ENCODE assay signal across 9 mouse cellular contexts in the genomic region with DNA sequence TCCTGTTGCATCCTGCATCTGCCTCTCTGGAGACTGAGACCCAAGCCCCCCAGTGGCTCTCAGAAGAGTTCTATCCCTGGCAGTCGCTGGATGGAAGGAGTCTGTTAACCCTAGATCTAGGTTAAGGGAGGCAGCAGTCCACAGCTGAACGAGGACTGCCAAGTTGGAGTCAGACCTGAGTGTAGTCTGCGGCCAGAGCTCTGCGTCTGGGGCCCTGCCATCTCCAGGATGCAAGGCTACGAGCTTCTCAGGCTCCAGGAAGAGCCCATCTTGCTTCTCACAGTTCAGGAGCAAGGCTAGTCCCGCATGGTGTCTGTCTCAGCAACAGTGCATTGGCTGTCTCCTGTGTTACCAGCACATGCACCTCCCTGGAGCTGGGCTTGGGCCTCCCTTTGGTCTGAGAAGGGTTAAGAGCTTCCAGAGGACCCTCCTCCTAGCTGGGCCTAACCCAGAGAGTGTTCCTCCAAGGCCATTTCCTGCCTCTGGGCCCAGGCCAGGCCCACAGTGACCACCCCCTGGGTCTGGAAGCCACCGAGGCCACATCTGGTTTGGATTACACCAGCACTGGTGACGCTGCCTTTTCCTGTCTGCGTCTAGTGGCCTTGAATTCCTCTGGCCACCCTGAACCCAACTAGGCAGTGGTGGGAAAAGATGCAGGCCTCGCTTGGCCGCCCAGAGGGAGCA. TPM values are rescaled to one million over a fixed set of nuclear protein-coding genes. Genes with fewer than 3 reads are reported as not detected.
DNase-seq lines count a peak whose midpoint lies in the region; ATAC-seq and TF ChIP-seq lines count a peak whose summit lies in the region.
"Had no signal": no experiment of that assay in that cellular context is flagged by ENCODE, and none has a peak within 500 bp of the region (broad histone marks: within the 10 kb centered on the region; RNA-seq: fewer than 3 reads in every experiment).

No protein-coding gene starts in this region.

- peak overlapping the region; percentile 57 for H3K27ac ChIP-seq in brown adipose tissue, adult 24 weeks (replicated peaks; ENCODE audit: low read depth, low read length)
- H3K27ac ChIP-seq in kidney, postnatal 0 days: peak overlapping the region; percentile 89
- no peak overlapping the region for H3K27ac ChIP-seq in left cerebral cortex, adult 2 months

- peaks cover 9% of the 10 kb centered on the region; the same call in 1 of the 2 replicates for H3K4me1 ChIP-seq in brown adipose tissue, adult 24 weeks (ENCODE audit: control insufficient read depth, insufficient read depth, insufficient read length, low read length)
- peaks cover 50% of the 10 kb centered on the region for H3K4me1 ChIP-seq in kidney, postnatal 0 days (replicated peaks; ENCODE audit: insufficient read depth, low read length)

- no peak overlapping the region for H3K4me2 ChIP-seq in kidney, postnatal 0 days (ENCODE audit: low read length)

- 0 out of 2 replicates have a peak overlapping the region, but pooled peaks have one; percentile 35 for H3K9ac ChIP-seq in kidney, postnatal 0 days (ENCODE audit: low read depth, low read length)

- intact Hi-C loops in left cerebral cortex, adult 2 months (cut with DNase I): no loop called here

- 24% methylated on average over 11 of the region's 11 CpGs for WGBS in kidney, postnatal 0 days

- H3K36me3 ChIP-seq in kidney, postnatal 0 days (ENCODE audit: insufficient read depth, low read length): no peaks in the 10 kb centered on the region

- DNase-seq in 416B (ENCODE audit: low read depth): peak; percentile 97
- DNase-seq in heart, adult 9 months (ENCODE audit: low spot score in 2 of 2): peak; percentile 90 to 91
- DNase-seq in kidney, postnatal 0 days (ENCODE audit: low spot score): peak; percentile 91
- peak; percentile 69 to 88 for DNase-seq in lung, postnatal 4 days
- no peak for DNase-seq in left cerebral cortex, adult 2 months (ENCODE audit: extremely low spot score in 1 of 2, low spot score in 2 of 2)
- no peak for DNase-seq in natural killer cell, adult 2 months (ENCODE audit: low spot score in 2 of 2)

- no peak overlapping the region for H3K4me3 ChIP-seq in brown adipose tissue, adult 24 weeks (ENCODE audit: insufficient read depth, low read depth, low read length)
- H3K4me3 ChIP-seq in kidney, postnatal 0 days (replicated peaks; ENCODE audit: low read depth, low read length): no peak overlapping the region
- no peak overlapping the region for H3K4me3 ChIP-seq in left cerebral cortex, adult 2 months

- peak; percentile 74 for ATAC-seq in kidney, postnatal 0 days (replicated peaks; ENCODE audit: low FRiP score, low read depth)
- no peak for ATAC-seq in cerebellum, adult (ENCODE audit: insufficient number of reproducible peaks, low FRiP score, low TSS enrichment)

- no peak for TF ChIP-seq CTCF in kidney, postnatal 0 days (IDR thresholded peaks at IDR 0.05; ENCODE audit: low read depth)
- no peak for TF ChIP-seq CTCF in left cerebral cortex, adult 2 months (IDR thresholded peaks at IDR 0.05)

- no peaks in the 10 kb centered on the region for H3K27me3 ChIP-seq in kidney, postnatal 0 days (ENCODE audit: insufficient read depth, low read length)

- H3K9me3 ChIP-seq in kidney, postnatal 0 days (replicated peaks; ENCODE audit: low read length): no peaks in the 10 kb centered on the region

RNA-seq across cellular contexts. Expression of a gene that starts 7.7 kb away (rescaled TPM):
- 1.1 and 2.6 TPM in 2 replicates for polyA plus RNA-seq in brown adipose tissue, adult 24 weeks (2012; ENCODE audit: insufficient read depth, insufficient read length, missing spikeins)
- 9.4 and 10.4 TPM in 2 replicates for polyA plus RNA-seq in kidney, postnatal 0 days (2015; fragmentation: Nextera tagmentation; extraction: Ambion mirVana)
- under 1 TPM; 0.34 to 0.44 TPM for total RNA-seq in left cerebral cortex, adult 2 months (2021)
- total RNA-seq: neutrophil, adult 5-6 weeks had no signal

RNA-seq across cellular contexts. Expression of a gene that starts 14.2 kb away (rescaled TPM):
- polyA plus RNA-seq in brown adipose tissue, adult 24 weeks (2012; ENCODE audit: insufficient read depth, insufficient read length, missing spikeins): 4.3 and 6.2 TPM in 2 replicates
- polyA plus RNA-seq in kidney, postnatal 0 days (2015; fragmentation: Nextera tagmentation; extraction: Ambion mirVana): 0.14 and 0.21 TPM in 2 replicates
- not detected for total RNA-seq in left cerebral cortex, adult 2 months (2021)
- total RNA-seq: neutrophil, adult 5-6 weeks had no signal

RNA-seq across cellular contexts. Expression of a gene that starts 26.2 kb away (rescaled TPM):
- not detected in 2 replicates for polyA plus RNA-seq in brown adipose tissue, adult 24 weeks (2012; ENCODE audit: insufficient read depth, insufficient read length, missing spikeins)
- polyA plus RNA-seq in kidney, postnatal 0 days (2015; fragmentation: Nextera tagmentation; extraction: Ambion mirVana): 6.9 and 8.8 TPM in 2 replicates
- total RNA-seq in left cerebral cortex, adult 2 months (2021): 10 to 100 TPM; 16.9 to 20.3 TPM
- total RNA-seq: neutrophil, adult 5-6 weeks had no signal

RNA-seq across cellular contexts. Expression of a gene that starts 37.0 kb away (rescaled TPM):
- polyA plus RNA-seq in brown adipose tissue, adult 24 weeks (2012; ENCODE audit: insufficient read depth, insufficient read length, missing spikeins): not detected in 2 replicates
- 0.64 and 0.75 TPM in 2 replicates for polyA plus RNA-seq in kidney, postnatal 0 days (2015; fragmentation: Nextera tagmentation; extraction: Ambion mirVana)
- total RNA-seq in left cerebral cortex, adult 2 months (2021): 1 to 10 TPM; 2.3 to 2.9 TPM
- total RNA-seq: neutrophil, adult 5-6 weeks had no signal

Comparison
In these comparisons a context has a peak if more than half of its experiments do, and no peak if none do; other contexts are left out.
1. DNase-seq: peak in 416B (single experiment), heart, adult 9 months (2 of 2), kidney, postnatal 0 days (single experiment) and lung, postnatal 4 days (2 of 2); none in left cerebral cortex, adult 2 months (0 of 2) and natural killer cell, adult 2 months (0 of 2).